Mouse (Mus musculus) thymus, postnatal 36 days (tissue): ENCODE data around the gene Fam3a.
"Not testable (repeated sequence)": the region's sequence is repeated elsewhere in the genome, so short reads cannot be mapped to it uniquely, and the experiment has no call there.

Source experiments
- DNase-seq, 2 experiments: peaks; one replicate each; pipeline ENCODE4 v3.0.0; 2022; ENCODE audit warnings: mixed read lengths in 2 of 2

The Fam3a gene

GRCm38 (mm10) chrX:74392535-74393443 is at the start of gene Fam3a, which contains the start of gene Ikbkg:
Gene Fam3a (minus strand): TSS chrX:74393272.
Gene Ikbkg (plus strand): TSS chrX:74393290.
- peak; percentile 79 to 90 for DNase-seq

GRCm38 (mm10) chrX:74429290-74429821 is 36.3 kb upstream of the Fam3a start:
- DNase-seq = peak; percentile 58 to 69

GRCm38 (mm10) chrX:74428826-74429276 is 35.8 kb upstream of the Fam3a start, which contains the start of gene G6pdx:
Gene G6pdx (minus strand): TSS chrX:74429194.
- DNase-seq = peak; percentile 87 to 89

GRCm38 (mm10) chrX:74428146-74428825 is 35.2 kb upstream of the Fam3a start:
- no peak for DNase-seq

- DNase-seq = no peak
These were observed 34.0 kb upstream of the Fam3a start for GRCm38 (mm10) chrX:74427116-74427515.

GRCm38 (mm10) chrX:74426256-74426655 is 33.2 kb upstream of the Fam3a start:
- DNase-seq = no peak

GRCm38 (mm10) chrX:74425195-74425594 is 32.1 kb upstream of the Fam3a start:
- no peak for DNase-seq

- no peak for DNase-seq
These were observed 31.4 kb upstream of the Fam3a start for GRCm38 (mm10) chrX:74424443-74424842.

GRCm38 (mm10) chrX:74413377-74413776 is 20.3 kb upstream of the Fam3a start:
- peak; percentile 58 to 63 for DNase-seq

GRCm38 (mm10) chrX:74408340-74408739 is 15.3 kb upstream of the Fam3a start:
- DNase-seq = no peak

GRCm38 (mm10) chrX:74400136-74400535 is 7.1 kb upstream of the Fam3a start:
- DNase-seq = no peak

GRCm38 (mm10) chrX:74388153-74388552 is 4.9 kb downstream of the Fam3a start:
- no peak for DNase-seq

- DNase-seq = no peak
These were observed 8.6 kb downstream of the Fam3a start for GRCm38 (mm10) chrX:74384451-74384850.

- DNase-seq = peak; percentile 83 to 88
These were observed 20.1 kb downstream of the Fam3a start, which contains the start of the genes Ubl4a and Slc10a3 for GRCm38 (mm10) chrX:74372888-74373549. Gene Ubl4a (minus strand): TSS chrX:74373218. Gene Slc10a3 (minus strand): TSS chrX:74373349.

GRCm38 (mm10) chrX:74368209-74368909 is 24.7 kb downstream of the Fam3a start:
- peak; percentile 61 to 66 for DNase-seq

GRCm38 (mm10) chrX:74367512-74367911 is 25.6 kb downstream of the Fam3a start:
- DNase-seq = no peak

- no peak for DNase-seq
These were observed 33.9 kb downstream of the Fam3a start for GRCm38 (mm10) chrX:74359171-74359570.

GRCm38 (mm10) chrX:74357069-74357468 is 36.0 kb downstream of the Fam3a start:
- DNase-seq = not testable (repeated sequence)

- DNase-seq = peak; percentile 78 to 87
These were observed 39.7 kb downstream of the Fam3a start, which contains the start of gene Lage3 for GRCm38 (mm10) chrX:74353467-74353770. Gene Lage3 (minus strand): TSS chrX:74353618.

- DNase-seq = no peak
These were observed 40.2 kb downstream of the Fam3a start for GRCm38 (mm10) chrX:74352645-74353466.
